Mouse (Mus musculus): ENCODE data around the gene Lmln. TPM values are rescaled to one million over a fixed set of nuclear protein-coding genes. Genes with fewer than 3 reads are reported as not detected.
A peak's percentile ranks its signal among the peaks of the same experiment; 100 is the strongest.
"Not testable (repeated sequence)": the region's sequence is repeated elsewhere in the genome, so short reads cannot be mapped to it uniquely, and the experiment has no call there.

Lmln gene
- polyA plus RNA-seq, 1 experiment from 2014 or later, result 1.8 TPM

- WGBS, result 81% methylated on average over 2 of the region's 2 CpGs
- no peak for DNase-seq (ENCODE audit: low spot score)
- no peaks in the 10 kb centered on the region for H3K27me3 ChIP-seq (ENCODE audit: low read depth, poor library complexity, severe bottlenecking)
These were observed 19.1 kb upstream of the Lmln start for GRCm38 (mm10) chr16:33043268-33043667.

GRCm38 (mm10) chr16:33048004-33048403 is 14.3 kb upstream of the Lmln start:
- no peaks in the 10 kb centered on the region for H3K36me3 ChIP-seq
- H3K4me1 ChIP-seq, result peaks cover 2% of the 10 kb centered on the region; the same call in 1 of the 2 replicates
- H3K4me3 ChIP-seq, result no peak overlapping the region
- H3K9me3 ChIP-seq (replicated peaks), result no peaks in the 10 kb centered on the region
- no peak for DNase-seq (ENCODE audit: low spot score)
- no peaks in the 10 kb centered on the region for H3K27me3 ChIP-seq (ENCODE audit: low read depth, poor library complexity, severe bottlenecking)
- WGBS, result 95% methylated on average over 1 of the region's 1 CpGs
- no peak overlapping the region for H3K27ac ChIP-seq

More at GRCm38 (mm10) chr16:33043268-33043667, 19.1 kb upstream of the Lmln start:
- Histone ChIP-seq H3K36me3 (no peaks in the 10 kb centered on the region), H3K9me3 (replicated peaks) (no peaks in the 10 kb centered on the region), H3K4me3 (no peak overlapping the region), H3K27ac (no peak overlapping the region), H3K4me1 (no peaks in the 10 kb centered on the region)

GRCm38 (mm10) chr16:33048686-33049085 is 13.6 kb upstream of the Lmln start:
- Histone ChIP-seq H3K27me3 (ENCODE audit: low read depth, poor library complexity, severe bottlenecking) (no peaks in the 10 kb centered on the region), H3K4me1 (peaks cover 5% of the 10 kb centered on the region; the same call in 1 of the 2 replicates), H3K36me3 (no peaks in the 10 kb centered on the region), H3K27ac (no peak overlapping the region), H3K9me3 (replicated peaks) (no peaks in the 10 kb centered on the region), H3K4me3 (no peak overlapping the region)
- 83% methylated on average over 2 of the region's 2 CpGs for WGBS
- DNase-seq (ENCODE audit: low spot score), result no peak

- H3K27ac ChIP-seq, result no peak overlapping the region
- H3K4me3 ChIP-seq, result no peak overlapping the region
- no peaks in the 10 kb centered on the region for H3K36me3 ChIP-seq
- H3K27me3 ChIP-seq (ENCODE audit: low read depth, poor library complexity, severe bottlenecking), result no peaks in the 10 kb centered on the region
- DNase-seq (ENCODE audit: low spot score), result no peak
- WGBS, result 94% methylated on average over 16 of the region's 16 CpGs
- H3K9me3 ChIP-seq (replicated peaks), result no peaks in the 10 kb centered on the region
- peaks cover 5% of the 10 kb centered on the region; the same call in 1 of the 2 replicates for H3K4me1 ChIP-seq
These were observed 12.5 kb upstream of the Lmln start for GRCm38 (mm10) chr16:33049809-33050208.

- 61% methylated on average over 5 of the region's 5 CpGs for WGBS
These were observed 9.2 kb upstream of the Lmln start for GRCm38 (mm10) chr16:33053141-33053540.

GRCm38 (mm10) chr16:33054927-33055326 is 7.4 kb upstream of the Lmln start:
- not testable (repeated sequence) for H3K4me3 ChIP-seq; H3K27ac ChIP-seq; DNase-seq (ENCODE audit: low spot score); H3K9me3 ChIP-seq (replicated peaks); H3K27me3 ChIP-seq (ENCODE audit: low read depth, poor library complexity, severe bottlenecking)
- Histone ChIP-seq H3K4me1 (peaks cover 14% of the 10 kb centered on the region), H3K36me3 (peaks cover 25% of the 10 kb centered on the region)
- WGBS, result 86% methylated on average over 2 of the region's 2 CpGs

More at GRCm38 (mm10) chr16:33053141-33053540, 9.2 kb upstream of the Lmln start:
- no peak for DNase-seq (ENCODE audit: low spot score)
- Histone ChIP-seq H3K27me3 (ENCODE audit: low read depth, poor library complexity, severe bottlenecking) (no peaks in the 10 kb centered on the region), H3K36me3 (peaks cover 7% of the 10 kb centered on the region), H3K9me3 (replicated peaks) (no peaks in the 10 kb centered on the region), H3K4me1 (peaks cover 12% of the 10 kb centered on the region), H3K27ac (no peak overlapping the region), H3K4me3 (no peak overlapping the region)

- no peaks in the 10 kb centered on the region for H3K27me3 ChIP-seq (ENCODE audit: low read depth, poor library complexity, severe bottlenecking)
- H3K27ac ChIP-seq, result peak overlapping the region; percentile 94; the same call in 1 of the 2 replicates
- peaks cover 32% of the 10 kb centered on the region for H3K36me3 ChIP-seq
- no peak for DNase-seq (ENCODE audit: low spot score)
- H3K4me3 ChIP-seq, result peak overlapping the region; percentile 71
- WGBS, result 30% methylated on average over 10 of the region's 10 CpGs
- peaks cover 14% of the 10 kb centered on the region for H3K4me1 ChIP-seq
- H3K9me3 ChIP-seq (replicated peaks), result no peaks in the 10 kb centered on the region
These were observed 6.7 kb upstream of the Lmln start for GRCm38 (mm10) chr16:33055655-33056054.

GRCm38 (mm10) chr16:33056095-33056785 is 6.1 kb upstream of the Lmln start, which contains the start of the genes Iqcg and Rpl35a:
Gene Iqcg (minus strand): TSS chr16:33056218.
Gene Rpl35a (plus strand): TSS chr16:33056453.
- peaks cover 37% of the 10 kb centered on the region for H3K36me3 ChIP-seq
- H3K4me3 ChIP-seq, result peak within 1 kb of the TSS; percentile 71
- WGBS, result under 1% methylated on average over 47 of the region's 47 CpGs
- H3K27ac ChIP-seq, result peak within 1 kb of the TSS; percentile 94
- peaks cover 14% of the 10 kb centered on the region for H3K4me1 ChIP-seq
- no peaks in the 10 kb centered on the region for H3K27me3 ChIP-seq (ENCODE audit: low read depth, poor library complexity, severe bottlenecking)
- DNase-seq (ENCODE audit: low spot score), result peak; percentile 94
- no peaks in the 10 kb centered on the region for H3K9me3 ChIP-seq (replicated peaks)

GRCm38 (mm10) chr16:33056786-33057185 is 5.5 kb upstream of the Lmln start:
- DNase-seq (ENCODE audit: low spot score), result no peak
- under 1% methylated on average over 24 of the region's 24 CpGs for WGBS
- no peaks in the 10 kb centered on the region for H3K27me3 ChIP-seq (ENCODE audit: low read depth, poor library complexity, severe bottlenecking)
- H3K4me1 ChIP-seq, result peaks cover 16% of the 10 kb centered on the region
- peak overlapping the region; percentile 94 for H3K27ac ChIP-seq
- H3K9me3 ChIP-seq (replicated peaks), result no peaks in the 10 kb centered on the region
- H3K4me3 ChIP-seq, result peak overlapping the region; percentile 71
- peaks cover 37% of the 10 kb centered on the region for H3K36me3 ChIP-seq

- Histone ChIP-seq H3K4me3 (peak overlapping the region; percentile 71), H3K27me3 (ENCODE audit: low read depth, poor library complexity, severe bottlenecking) (no peaks in the 10 kb centered on the region), H3K4me1 (peaks cover 22% of the 10 kb centered on the region), H3K9me3 (replicated peaks) (no peaks in the 10 kb centered on the region), H3K27ac (no peak overlapping the region), H3K36me3 (peaks cover 37% of the 10 kb centered on the region)
- no peak for DNase-seq (ENCODE audit: low spot score)
- 89% methylated on average over 16 of the region's 16 CpGs for WGBS
These were observed 4.3 kb upstream of the Lmln start for GRCm38 (mm10) chr16:33058033-33058432.

- not testable (repeated sequence) for H3K4me3 ChIP-seq; H3K9me3 ChIP-seq (replicated peaks); H3K27me3 ChIP-seq (ENCODE audit: low read depth, poor library complexity, severe bottlenecking); H3K27ac ChIP-seq; DNase-seq (ENCODE audit: low spot score)
- peaks cover 25% of the 10 kb centered on the region for H3K4me1 ChIP-seq
- WGBS, result 93% methylated on average over 9 of the region's 9 CpGs
- H3K36me3 ChIP-seq, result peaks cover 37% of the 10 kb centered on the region
These were observed 3.7 kb upstream of the Lmln start for GRCm38 (mm10) chr16:33058656-33059055.

GRCm38 (mm10) chr16:33059471-33059870 is 2.9 kb upstream of the Lmln start:
- Histone ChIP-seq H3K27ac (no peak overlapping the region), H3K4me3 (no peak overlapping the region), H3K27me3 (ENCODE audit: low read depth, poor library complexity, severe bottlenecking) (no peaks in the 10 kb centered on the region), H3K9me3 (replicated peaks) (no peaks in the 10 kb centered on the region), H3K36me3 (peaks cover 37% of the 10 kb centered on the region), H3K4me1 (peaks cover 30% of the 10 kb centered on the region)
- no peak for DNase-seq (ENCODE audit: low spot score)
- 96% methylated on average over 1 of the region's 1 CpGs for WGBS

GRCm38 (mm10) chr16:33060926-33061325 is 1.4 kb upstream of the Lmln start:
- Histone ChIP-seq H3K27me3 (ENCODE audit: low read depth, poor library complexity, severe bottlenecking) (no peaks in the 10 kb centered on the region), H3K4me3 (no peak overlapping the region), H3K36me3 (peaks cover 37% of the 10 kb centered on the region), H3K9me3 (replicated peaks) (no peaks in the 10 kb centered on the region), H3K27ac (no peak overlapping the region), H3K4me1 (peaks cover 28% of the 10 kb centered on the region)
- no peak for DNase-seq (ENCODE audit: low spot score)
- WGBS, result 80% methylated on average over 2 of the region's 2 CpGs

Data from limb, embryonic 10.5 days (tissue).